Mouse (Mus musculus) hindbrain, embryonic 13.5 days (tissue): ENCODE measurements around the gene Ccr6. TPM values are rescaled to one million over a fixed set of nuclear protein-coding genes. Genes with fewer than 3 reads are reported as not detected.
"Not testable (repeated sequence)": the region's sequence is repeated elsewhere in the genome, so short reads cannot be mapped to it uniquely, and the experiment has no call there.

Experiments
- ATAC-seq: fragments of 200-750 bp; cut with Nextera tagmentation; 2 replicates; pipeline ENCODE4 v1.8.0; 2017; ENCODE audit warnings: moderate TSS enrichment; ENCODE audit not compliant: low FRiP score
- H3K27ac ChIP-seq: fragments of 300-500 bp; sonication (generic); 2 replicates; pipeline ENCODE4 v1.5.1; 2015; ENCODE audit warnings: inconsistent platforms, mild to moderate bottlenecking, moderate library complexity
- H3K27me3 ChIP-seq: fragments of 300-500 bp; sonication (generic); 2 replicates; pipeline ENCODE4 v1.6.1; 2015; ENCODE audit warnings: mild to moderate bottlenecking, inconsistent platforms
- H3K36me3 ChIP-seq: fragments of 300-500 bp; sonication (generic); 2 replicates; pipeline ENCODE4 v1.6.1; 2015; ENCODE audit warnings: mild to moderate bottlenecking, inconsistent platforms
- H3K4me1 ChIP-seq: fragments of 300-500 bp; sonication (generic); replicated peaks from 2 replicates; pipeline ENCODE4 v1.6.1; 2015; ENCODE audit warnings: inconsistent platforms
- H3K4me2 ChIP-seq: fragments of 300-500 bp; sonication (generic); 2 replicates; pipeline ENCODE4 v1.6.1; 2015; ENCODE audit warnings: inconsistent platforms, mild to moderate bottlenecking, moderate library complexity
- H3K4me3 ChIP-seq: fragments of 300-500 bp; sonication (generic); 2 replicates; pipeline ENCODE4 v1.5.1; 2015; ENCODE audit warnings: mild to moderate bottlenecking, inconsistent platforms
- H3K9ac ChIP-seq: fragments of 300-500 bp; sonication (generic); 2 replicates; pipeline ENCODE4 v1.6.1; 2015; ENCODE audit warnings: mild to moderate bottlenecking, inconsistent platforms
- H3K9me3 ChIP-seq: fragments of 300-500 bp; sonication (generic); 2 replicates; pipeline ENCODE4 v1.6.1; 2016; ENCODE audit warnings: inconsistent platforms
- WGBS: fragments of 180-500 bp; shearing (Covaris S2); methylation state at CpG from one replicate; pipeline ENCODE4 v1.1.7; 2015; 5-methylcytosine and 5-hydroxymethylcytosine counted together
- polyA plus RNA-seq: library from polyadenylated mRNA; unstranded; fragments of >200 nt; fragmentation: Nextera tagmentation; extraction: Ambion mirVana; gene quantifications from 2 replicates; pipeline ENCODE4 v1.2.1, GENCODE M21; 2015

Gene Ccr6
- polyA plus RNA-seq, 1 experiment from 2014 or later, result not detected

- Histone ChIP-seq H3K36me3 (no peaks in the 10 kb centered on the region), H3K9me3 (no peaks in the 10 kb centered on the region), H3K4me1 (no peaks in the 10 kb centered on the region), H3K4me2 (no peak overlapping the region), H3K9ac (no peak overlapping the region), H3K27ac (no peak overlapping the region), H3K4me3 (no peak overlapping the region), H3K27me3 (no peaks in the 10 kb centered on the region)
- 86% methylated on average over 15 of the region's 15 CpGs for WGBS
- ATAC-seq, result no peak
These were observed 2.3 kb downstream of the Ccr6 start for GRCm38 (mm10) chr17:8238012-8238710.

GRCm38 (mm10) chr17:8239561-8239960 lies 3.7 kb downstream of the Ccr6 start:
- no peak overlapping the region for H3K4me2 ChIP-seq
- H3K27me3 ChIP-seq, result no peaks in the 10 kb centered on the region
- H3K27ac ChIP-seq, result no peak overlapping the region
- no peaks in the 10 kb centered on the region for H3K9me3 ChIP-seq
- H3K4me3 ChIP-seq, result no peak overlapping the region
- ATAC-seq, result no peak
- WGBS, result 70% methylated on average over 3 of the region's 3 CpGs
- no peaks in the 10 kb centered on the region for H3K36me3 ChIP-seq
- H3K9ac ChIP-seq, result no peak overlapping the region
- no peaks in the 10 kb centered on the region for H3K4me1 ChIP-seq

GRCm38 (mm10) chr17:8240517-8240916 lies 4.7 kb downstream of the Ccr6 start:
- Histone ChIP-seq H3K9me3 (no peaks in the 10 kb centered on the region), H3K9ac (no peak overlapping the region), H3K4me3 (no peak overlapping the region), H3K4me1 (no peaks in the 10 kb centered on the region), H3K36me3 (no peaks in the 10 kb centered on the region), H3K27ac (no peak overlapping the region), H3K4me2 (no peak overlapping the region), H3K27me3 (no peaks in the 10 kb centered on the region)
- no peak for ATAC-seq
- 64% methylated on average over 4 of the region's 4 CpGs for WGBS

GRCm38 (mm10) chr17:8241645-8242044 lies 5.8 kb downstream of the Ccr6 start:
- no peak overlapping the region for H3K27ac ChIP-seq
- H3K4me2 ChIP-seq, result no peak overlapping the region
- H3K4me3 ChIP-seq, result no peak overlapping the region
- WGBS, result 74% methylated on average over 12 of the region's 12 CpGs
- no peaks in the 10 kb centered on the region for H3K36me3 ChIP-seq
- H3K27me3 ChIP-seq, result no peaks in the 10 kb centered on the region
- no peak for ATAC-seq
- H3K4me1 ChIP-seq, result no peaks in the 10 kb centered on the region
- H3K9me3 ChIP-seq, result no peaks in the 10 kb centered on the region
- H3K9ac ChIP-seq, result no peak overlapping the region

GRCm38 (mm10) chr17:8242186-8242585 lies 6.3 kb downstream of the Ccr6 start:
- 91% methylated on average over 11 of the region's 11 CpGs for WGBS
- H3K27me3 ChIP-seq, result no peaks in the 10 kb centered on the region

GRCm38 (mm10) chr17:8244124-8244523 lies 8.3 kb downstream of the Ccr6 start:
- 91% methylated on average over 2 of the region's 2 CpGs for WGBS

More at GRCm38 (mm10) chr17:8242186-8242585, 6.3 kb downstream of the Ccr6 start:
- Histone ChIP-seq H3K4me1 (no peaks in the 10 kb centered on the region), H3K9ac (no peak overlapping the region), H3K4me2 (no peak overlapping the region), H3K27ac (no peak overlapping the region), H3K4me3 (no peak overlapping the region), H3K9me3 (no peaks in the 10 kb centered on the region), H3K36me3 (no peaks in the 10 kb centered on the region)
- no peak for ATAC-seq

GRCm38 (mm10) chr17:8246102-8246754 lies 10.4 kb downstream of the Ccr6 start:
- Histone ChIP-seq H3K4me3 (no peak overlapping the region), H3K9me3 (no peaks in the 10 kb centered on the region), H3K36me3 (no peaks in the 10 kb centered on the region), H3K4me2 (no peak overlapping the region), H3K27me3 (no peaks in the 10 kb centered on the region), H3K27ac (no peak overlapping the region), H3K4me1 (no peaks in the 10 kb centered on the region), H3K9ac (no peak overlapping the region)
- 84% methylated on average over 4 of the region's 4 CpGs for WGBS
- no peak for ATAC-seq

More at GRCm38 (mm10) chr17:8244124-8244523, 8.3 kb downstream of the Ccr6 start:
- H3K36me3 ChIP-seq, result no peaks in the 10 kb centered on the region
- H3K9ac ChIP-seq, result no peak overlapping the region
- no peak overlapping the region for H3K27ac ChIP-seq
- no peak for ATAC-seq
- H3K4me2 ChIP-seq, result no peak overlapping the region
- no peaks in the 10 kb centered on the region for H3K4me1 ChIP-seq
- H3K9me3 ChIP-seq, result no peaks in the 10 kb centered on the region
- no peaks in the 10 kb centered on the region for H3K27me3 ChIP-seq
- no peak overlapping the region for H3K4me3 ChIP-seq

- 91% methylated on average over 7 of the region's 7 CpGs for WGBS
- ATAC-seq, result no peak
These were observed 15.9 kb downstream of the Ccr6 start for GRCm38 (mm10) chr17:8251704-8252103.

GRCm38 (mm10) chr17:8254268-8254667 lies 18.4 kb downstream of the Ccr6 start:
- H3K27ac ChIP-seq, result no peak overlapping the region
- H3K4me2 ChIP-seq, result no peak overlapping the region
- H3K4me1 ChIP-seq, result no peaks in the 10 kb centered on the region
- no peak overlapping the region for H3K9ac ChIP-seq
- no peaks in the 10 kb centered on the region for H3K9me3 ChIP-seq
- no peaks in the 10 kb centered on the region for H3K36me3 ChIP-seq
- H3K27me3 ChIP-seq, result no peaks in the 10 kb centered on the region
- ATAC-seq, result no peak
- no peak overlapping the region for H3K4me3 ChIP-seq

More at GRCm38 (mm10) chr17:8251704-8252103, 15.9 kb downstream of the Ccr6 start:
- no peaks in the 10 kb centered on the region for H3K4me1 ChIP-seq
- H3K9ac ChIP-seq, result no peak overlapping the region
- no peak overlapping the region for H3K4me2 ChIP-seq
- no peak overlapping the region for H3K4me3 ChIP-seq
- no peak overlapping the region for H3K27ac ChIP-seq
- H3K27me3 ChIP-seq, result no peaks in the 10 kb centered on the region
- H3K9me3 ChIP-seq, result no peaks in the 10 kb centered on the region
- no peaks in the 10 kb centered on the region for H3K36me3 ChIP-seq

GRCm38 (mm10) chr17:8254914-8255313 lies 19.1 kb downstream of the Ccr6 start:
- no peaks in the 10 kb centered on the region for H3K9me3 ChIP-seq
- WGBS, result 75% methylated on average over 3 of the region's 3 CpGs

GRCm38 (mm10) chr17:8255583-8255982 lies 19.7 kb downstream of the Ccr6 start:
- Histone ChIP-seq H3K27ac (no peak overlapping the region), H3K4me2 (no peak overlapping the region), H3K9ac (no peak overlapping the region), H3K27me3 (0 out of 2 replicates have a peak, but pooled peaks cover under 1% of the 10 kb centered on the region), H3K4me1 (no peaks in the 10 kb centered on the region), H3K36me3 (no peaks in the 10 kb centered on the region), H3K9me3 (no peaks in the 10 kb centered on the region), H3K4me3 (no peak overlapping the region)
- WGBS, result 86% methylated on average over 6 of the region's 6 CpGs
- no peak for ATAC-seq

More at GRCm38 (mm10) chr17:8254914-8255313, 19.1 kb downstream of the Ccr6 start:
- Histone ChIP-seq H3K36me3 (no peaks in the 10 kb centered on the region), H3K27me3 (no peaks in the 10 kb centered on the region), H3K4me2 (no peak overlapping the region), H3K4me3 (no peak overlapping the region), H3K4me1 (no peaks in the 10 kb centered on the region), H3K27ac (no peak overlapping the region), H3K9ac (no peak overlapping the region)
- no peak for ATAC-seq

- Histone ChIP-seq H3K27me3 (0 out of 2 replicates have a peak, but pooled peaks cover 5% of the 10 kb centered on the region), H3K9me3 (no peaks in the 10 kb centered on the region), H3K36me3 (no peaks in the 10 kb centered on the region), H3K4me2 (no peak overlapping the region), H3K27ac (no peak overlapping the region), H3K4me3 (no peak overlapping the region), H3K4me1 (no peaks in the 10 kb centered on the region), H3K9ac (no peak overlapping the region)
- ATAC-seq, result no peak
- 75% methylated on average over 8 of the region's 8 CpGs for WGBS
These were observed 21.1 kb downstream of the Ccr6 start for GRCm38 (mm10) chr17:8256982-8257381.

- not testable (repeated sequence) for ATAC-seq, H3K4me3 ChIP-seq, H3K36me3 ChIP-seq, H3K9ac ChIP-seq, H3K9me3 ChIP-seq, H3K4me2 ChIP-seq, H3K27ac ChIP-seq, H3K4me1 ChIP-seq
- 17% methylated on average over 7 of the region's 7 CpGs for WGBS
- H3K27me3 ChIP-seq, result 0 out of 2 replicates have a peak, but pooled peaks cover 10% of the 10 kb centered on the region
These were observed 28.8 kb downstream of the Ccr6 start for GRCm38 (mm10) chr17:8264638-8265037.
